Mouse (Mus musculus): Measurements from ENCODE around the gene Rgcc. TPM values are rescaled to one million over a fixed set of nuclear protein-coding genes. Genes with fewer than 3 reads are reported as not detected.
A peak's percentile ranks its signal among the peaks of the same experiment; 100 is the strongest.

The Rgcc gene
- 67.4 and 72.9 TPM in 2 replicates for polyA plus RNA-seq (2015; fragmentation: Nextera tagmentation; extraction: Ambion mirVana)

DNA sequence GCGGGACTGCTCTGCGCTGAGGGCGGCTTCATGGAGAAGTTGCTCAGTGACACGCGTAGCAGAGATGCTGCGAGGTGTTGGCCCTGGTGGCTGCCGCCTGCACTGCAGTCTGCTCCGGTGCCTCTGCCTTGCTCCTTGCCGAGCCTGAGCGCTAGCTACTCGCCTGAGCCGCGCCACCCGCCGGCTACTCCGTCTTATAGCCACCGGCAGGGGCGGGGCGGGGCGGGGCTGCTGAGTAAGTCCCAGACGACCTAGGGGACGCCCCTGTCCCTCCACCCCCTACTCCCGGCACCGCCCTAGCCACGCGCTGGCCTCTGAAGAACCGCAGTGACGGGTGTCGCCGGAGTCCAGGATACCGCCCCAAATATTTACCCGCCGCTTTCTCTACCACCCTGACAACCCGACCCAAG is at the start of gene Rgcc:
TSS of gene Rgcc (minus strand) at position 180 of the 410 bp plus-strand sequence.
- peak; percentile 97 for ATAC-seq (ENCODE audit: low read depth)
- 1% methylated on average over 31 of the region's 34 CpGs for WGBS
- no peaks in the 10 kb centered on the region for H3K9me3 ChIP-seq
- H3K27ac ChIP-seq (replicated peaks), result no peak within 1 kb of the TSS
- H3K4me3 ChIP-seq, result peak within 1 kb of the TSS; percentile 51
- H3K4me1 ChIP-seq (replicated peaks), result peaks cover 25% of the 10 kb centered on the region
- H3K27me3 ChIP-seq, result peaks cover 36% of the 10 kb centered on the region
- peak within 1 kb of the TSS; percentile 63 for H3K9ac ChIP-seq
- no peaks in the 10 kb centered on the region for H3K36me3 ChIP-seq
- peak within 1 kb of the TSS; percentile 85 for H3K4me2 ChIP-seq

- H3K27me3 ChIP-seq, result no peaks in the 10 kb centered on the region
- ATAC-seq (ENCODE audit: low read depth), result no peak
- H3K4me2 ChIP-seq, result no peak overlapping the region
- no peak overlapping the region for H3K4me3 ChIP-seq
- H3K9me3 ChIP-seq, result no peaks in the 10 kb centered on the region
- H3K36me3 ChIP-seq, result peaks cover 43% of the 10 kb centered on the region
- 87% methylated on average over 3 of the region's 3 CpGs for WGBS
- H3K27ac ChIP-seq (replicated peaks), result no peak overlapping the region
- no peaks in the 10 kb centered on the region for H3K4me1 ChIP-seq (replicated peaks)
- no peak overlapping the region for H3K9ac ChIP-seq
Measured at GRCm38 (mm10) chr14:79346384-79346783, 44.9 kb upstream of the Rgcc start.

DNA sequence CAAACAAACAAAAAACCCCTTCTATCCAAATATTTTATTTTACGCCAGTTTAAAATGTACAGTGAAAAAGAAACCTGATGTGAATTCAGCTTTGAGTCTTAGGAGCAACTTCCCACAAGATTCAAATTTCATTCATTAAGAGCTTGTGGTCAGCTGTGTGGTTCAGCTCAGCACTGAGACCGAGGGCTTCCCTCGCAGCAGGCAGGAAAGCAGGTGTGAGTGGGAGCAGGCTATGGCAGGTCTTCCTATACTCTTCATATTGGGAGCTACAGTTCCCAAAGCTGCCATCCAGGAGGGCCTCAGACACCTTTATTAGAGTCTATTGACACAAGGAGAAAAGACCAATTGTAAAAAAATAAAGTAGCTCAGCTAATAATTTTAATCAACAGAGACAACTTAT is 34.2 kb upstream of the Rgcc start:
- Histone ChIP-seq H3K9me3 (no peaks in the 10 kb centered on the region), H3K9ac (no peak overlapping the region), H3K27me3 (no peaks in the 10 kb centered on the region), H3K27ac (replicated peaks) (no peak overlapping the region), H3K36me3 (peaks cover 40% of the 10 kb centered on the region), H3K4me2 (no peak overlapping the region), H3K4me3 (no peak overlapping the region), H3K4me1 (replicated peaks) (peaks cover 10% of the 10 kb centered on the region)
- no peak for ATAC-seq (ENCODE audit: low read depth)
- WGBS, result 95% methylated on average over 3 of the region's 3 CpGs

GRCm38 (mm10) chr14:79331936-79332335 is 30.5 kb upstream of the Rgcc start:
- Histone ChIP-seq H3K36me3 (peaks cover 19% of the 10 kb centered on the region), H3K27me3 (no peaks in the 10 kb centered on the region), H3K4me1 (replicated peaks) (peaks cover 10% of the 10 kb centered on the region), H3K4me3 (no peak overlapping the region), H3K9ac (no peak overlapping the region), H3K4me2 (no peak overlapping the region), H3K27ac (replicated peaks) (peak overlapping the region; percentile 23; the same call in 1 of the 2 replicates), H3K9me3 (no peaks in the 10 kb centered on the region)
- ATAC-seq (ENCODE audit: low read depth), result no peak
- 71% methylated on average over 7 of the region's 7 CpGs for WGBS

DNA sequence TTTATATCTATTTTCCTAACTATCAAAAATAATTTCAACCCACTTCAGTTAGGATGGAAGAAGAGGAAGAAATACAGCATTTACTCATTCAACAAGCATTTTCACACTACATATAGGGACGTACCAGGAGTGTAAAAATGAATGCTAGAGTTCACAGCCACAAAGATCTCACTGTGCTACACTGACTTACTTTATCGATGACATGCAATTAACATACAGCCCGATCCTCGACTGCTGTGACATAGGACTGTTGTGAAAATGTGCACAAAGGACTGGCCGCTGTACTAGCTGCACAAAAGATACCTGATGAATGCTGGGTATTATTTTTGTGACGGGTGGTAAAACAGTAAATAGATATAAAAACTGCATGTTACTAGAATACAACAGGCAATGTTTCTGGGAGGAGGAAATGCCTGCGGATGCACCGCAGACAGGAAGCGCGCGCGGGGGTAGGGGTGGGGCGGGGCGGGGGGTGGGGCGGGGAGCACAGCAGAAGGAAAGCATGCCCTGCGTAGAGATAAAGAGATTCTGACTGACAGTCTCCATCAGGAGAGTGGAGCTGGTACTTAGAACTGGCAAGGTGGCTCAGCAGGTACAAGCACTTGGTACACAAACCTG is 29.6 kb upstream of the Rgcc start:
- Histone ChIP-seq H3K4me3 (peak overlapping the region; percentile 19), H3K4me2 (peak overlapping the region; percentile 44), H3K27ac (replicated peaks) (peak overlapping the region; percentile 23; the same call in 1 of the 2 replicates), H3K27me3 (no peaks in the 10 kb centered on the region), H3K4me1 (replicated peaks) (peaks cover 10% of the 10 kb centered on the region), H3K9me3 (no peaks in the 10 kb centered on the region), H3K9ac (peak overlapping the region; percentile 57), H3K36me3 (peaks cover 11% of the 10 kb centered on the region)
- 44% methylated on average over 16 of the region's 16 CpGs for WGBS
- ATAC-seq (ENCODE audit: low read depth), result peak; percentile 52; the same call in 1 of the 2 replicates

DNA sequence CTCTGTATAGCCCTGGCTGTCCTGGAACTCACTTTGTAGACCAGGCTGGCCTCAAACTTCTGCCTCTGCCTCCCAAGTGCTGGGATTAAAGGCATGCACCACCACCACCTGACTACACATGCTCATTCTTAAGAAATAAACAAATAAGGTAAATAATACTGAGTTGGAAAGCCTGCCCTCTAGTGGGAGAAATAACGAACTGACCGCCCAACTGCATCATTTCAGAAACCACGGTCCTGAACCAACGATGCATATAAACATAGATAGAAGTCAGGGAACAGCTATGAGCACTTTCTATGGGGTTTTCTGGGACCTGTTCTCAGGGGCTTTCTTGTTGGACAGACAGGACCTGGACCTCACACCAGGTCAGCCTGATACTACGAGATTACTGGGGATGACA is 25.6 kb upstream of the Rgcc start:
- H3K4me3 ChIP-seq, result no peak overlapping the region
- no peak overlapping the region for H3K4me2 ChIP-seq
- no peak for ATAC-seq (ENCODE audit: low read depth)
- peaks cover 14% of the 10 kb centered on the region for H3K4me1 ChIP-seq (replicated peaks)
- H3K27ac ChIP-seq (replicated peaks), result no peak overlapping the region
- no peaks in the 10 kb centered on the region for H3K36me3 ChIP-seq
- H3K27me3 ChIP-seq, result no peaks in the 10 kb centered on the region
- no peaks in the 10 kb centered on the region for H3K9me3 ChIP-seq
- 31% methylated on average over 5 of the region's 5 CpGs for WGBS
- no peak overlapping the region for H3K9ac ChIP-seq

DNA sequence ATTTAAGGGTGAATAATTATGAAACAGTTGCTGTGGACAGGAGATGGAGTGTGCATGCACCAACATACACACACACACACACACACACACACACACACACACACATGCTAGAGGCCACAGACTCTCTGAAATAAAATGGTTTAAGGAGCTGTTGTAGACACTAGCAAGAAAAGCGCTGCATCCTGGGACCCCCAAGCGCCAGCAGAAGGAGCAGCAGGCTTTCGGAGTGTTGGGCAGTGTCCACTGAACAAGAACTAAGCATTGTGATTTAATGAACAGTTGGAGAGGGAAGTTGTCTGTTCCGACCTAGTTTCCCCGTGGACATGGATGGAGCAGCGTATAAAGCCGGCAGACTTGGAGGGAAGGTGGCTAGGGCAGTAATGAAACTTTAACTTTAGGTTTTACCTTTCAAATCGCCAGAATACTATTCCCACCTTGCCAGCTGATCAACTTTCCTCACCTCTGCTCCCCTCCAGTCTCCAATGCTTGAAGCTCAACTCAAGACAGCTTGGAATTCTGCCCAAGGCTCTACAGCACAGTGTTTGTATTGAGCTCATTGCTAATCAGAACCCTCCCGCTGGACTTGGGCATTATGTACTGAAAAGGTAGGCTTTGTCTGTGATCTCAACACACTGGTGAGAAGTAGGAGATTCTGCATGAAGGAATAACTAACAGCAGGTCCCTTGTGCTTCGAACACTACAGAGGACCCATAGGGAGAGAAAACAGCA is 22.8 kb upstream of the Rgcc start:
- Histone ChIP-seq H3K9ac (no peak overlapping the region), H3K27ac (replicated peaks) (no peak overlapping the region), H3K4me3 (no peak overlapping the region), H3K36me3 (no peaks in the 10 kb centered on the region), H3K9me3 (no peaks in the 10 kb centered on the region), H3K4me1 (replicated peaks) (peaks cover 6% of the 10 kb centered on the region), H3K4me2 (no peak overlapping the region), H3K27me3 (no peaks in the 10 kb centered on the region)
- 81% methylated on average over 10 of the region's 10 CpGs for WGBS
- no peak for ATAC-seq (ENCODE audit: low read depth)

- WGBS, result 88% methylated on average over 5 of the region's 5 CpGs
- peaks cover 6% of the 10 kb centered on the region for H3K4me1 ChIP-seq (replicated peaks)
Measured at GRCm38 (mm10) chr14:79321881-79322280, 20.4 kb upstream of the Rgcc start.

DNA sequence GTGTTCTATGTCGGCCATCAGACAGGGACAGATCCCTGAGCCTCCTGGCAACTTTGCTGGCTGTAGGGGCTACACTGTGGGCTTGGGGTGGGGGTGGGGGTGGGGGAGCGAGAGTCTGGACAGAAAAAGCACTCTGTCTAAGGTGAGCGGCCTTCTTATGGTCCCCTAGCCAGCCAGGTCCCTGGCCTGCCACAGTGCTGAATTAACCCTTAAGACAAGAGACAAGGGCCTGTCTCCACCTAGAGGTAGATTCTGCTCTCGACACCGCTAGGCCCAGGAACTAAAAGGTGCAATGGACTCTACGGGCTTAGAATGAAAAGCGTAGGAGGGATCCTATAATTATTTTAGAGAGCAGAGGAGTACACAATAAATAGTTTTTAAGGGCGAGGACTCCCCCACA is 19.7 kb upstream of the Rgcc start:
- Histone ChIP-seq H3K9ac (no peak overlapping the region), H3K4me3 (no peak overlapping the region), H3K36me3 (no peaks in the 10 kb centered on the region), H3K4me2 (no peak overlapping the region), H3K4me1 (replicated peaks) (peaks cover 6% of the 10 kb centered on the region), H3K27ac (replicated peaks) (no peak overlapping the region), H3K9me3 (no peaks in the 10 kb centered on the region), H3K27me3 (no peaks in the 10 kb centered on the region)
- peak; percentile 67 for ATAC-seq (ENCODE audit: low read depth)
- WGBS, result 25% methylated on average over 8 of the region's 8 CpGs

More at GRCm38 (mm10) chr14:79321881-79322280, 20.4 kb upstream of the Rgcc start:
- no peak overlapping the region for H3K9ac ChIP-seq
- no peak overlapping the region for H3K4me2 ChIP-seq
- H3K27me3 ChIP-seq, result no peaks in the 10 kb centered on the region
- no peak for ATAC-seq (ENCODE audit: low read depth)
- H3K27ac ChIP-seq (replicated peaks), result no peak overlapping the region
- H3K36me3 ChIP-seq, result no peaks in the 10 kb centered on the region
- no peak overlapping the region for H3K4me3 ChIP-seq
- no peaks in the 10 kb centered on the region for H3K9me3 ChIP-seq

GRCm38 (mm10) chr14:79317602-79318001 is 16.2 kb upstream of the Rgcc start:
- Histone ChIP-seq H3K4me1 (replicated peaks) (no peaks in the 10 kb centered on the region), H3K27ac (replicated peaks) (no peak overlapping the region), H3K9ac (no peak overlapping the region), H3K4me3 (no peak overlapping the region), H3K36me3 (no peaks in the 10 kb centered on the region), H3K4me2 (no peak overlapping the region), H3K27me3 (no peaks in the 10 kb centered on the region), H3K9me3 (no peaks in the 10 kb centered on the region)
- no peak for ATAC-seq (ENCODE audit: low read depth)
- WGBS, result 56% methylated on average over 2 of the region's 2 CpGs

- Histone ChIP-seq H3K27me3 (no peaks in the 10 kb centered on the region), H3K4me3 (no peak overlapping the region), H3K27ac (replicated peaks) (no peak overlapping the region), H3K4me1 (replicated peaks) (no peaks in the 10 kb centered on the region), H3K9ac (no peak overlapping the region), H3K36me3 (no peaks in the 10 kb centered on the region), H3K9me3 (no peaks in the 10 kb centered on the region), H3K4me2 (no peak overlapping the region)
- 69% methylated on average over 7 of the region's 7 CpGs for WGBS
- ATAC-seq (ENCODE audit: low read depth), result no peak
Measured at GRCm38 (mm10) chr14:79315877-79316276, 14.4 kb upstream of the Rgcc start.

GRCm38 (mm10) chr14:79314245-79315010 is 13.0 kb upstream of the Rgcc start:
- Histone ChIP-seq H3K27ac (replicated peaks) (no peak overlapping the region), H3K9me3 (no peaks in the 10 kb centered on the region), H3K36me3 (no peaks in the 10 kb centered on the region), H3K4me2 (no peak overlapping the region), H3K4me3 (no peak overlapping the region), H3K27me3 (no peaks in the 10 kb centered on the region), H3K9ac (no peak overlapping the region), H3K4me1 (replicated peaks) (no peaks in the 10 kb centered on the region)
- no peak for ATAC-seq (ENCODE audit: low read depth)
- 86% methylated on average over 12 of the region's 12 CpGs for WGBS
